Mouse (Mus musculus) heart, postnatal 36 days (tissue): ENCODE measurements around the gene Ppcdc. TPM values are rescaled to one million over a fixed set of nuclear protein-coding genes. Genes with fewer than 3 reads are reported as not detected.

Experiments used
- DNase-seq, 2 experiments: peaks; one replicate each; pipeline ENCODE4 v3.0.0; 2021 to 2022
- intact Hi-C: fragments of 180-260 bp; cut with DNase I; formaldehyde crosslinking; loops from one replicate; pipeline ENCODE4 v1.15.1; 2025
- total RNA-seq, 2 experiments: library from RNA; stranded (reverse); gene quantifications; 2 replicates each; pipeline ENCODE4 v1.2.3; 2021

Gene Ppcdc
- total RNA-seq: 1 to 10 TPM; 8.2 to 8.8 TPM

GRCm38 (mm10) chr9:57439522-57440295 is at the start of gene Ppcdc:
Gene Ppcdc (minus strand): TSS chr9:57440124.
- intact Hi-C loops: loop anchor here (5.0 kb wide), 2 partner anchors 292 to 362 kb away; partner anchors contain the start of gene Neil1
- DNase-seq: peak; percentile 84 to 87

- DNase-seq: no peak
- intact Hi-C loops: no loop called here
Observed at GRCm38 (mm10) chr9:57487807-57488206, 47.9 kb upstream of the Ppcdc start.

- intact Hi-C loops: loop anchor here (1.0 kb wide), 2 partner anchors 32 to 170 kb away; no protein-coding TSS in a partner anchor
- peak; percentile 77 to 82 for DNase-seq
Observed at GRCm38 (mm10) chr9:57485774-57486173, 45.9 kb upstream of the Ppcdc start.

GRCm38 (mm10) chr9:57468914-57469313 is 29.0 kb upstream of the Ppcdc start:
- no peak for DNase-seq
- intact Hi-C loops: no loop called here

- intact Hi-C loops: no loop called here
- DNase-seq: peak; percentile 79 to 85
Observed at GRCm38 (mm10) chr9:57467896-57468549, 28.1 kb upstream of the Ppcdc start, which contains the start of gene Scamp5. Gene Scamp5 (minus strand): TSS chr9:57468060.

GRCm38 (mm10) chr9:57467271-57467771 is 27.4 kb upstream of the Ppcdc start:
- DNase-seq: peak in 1 of 2 experiments; percentile 14

GRCm38 (mm10) chr9:57466101-57466500 is 26.2 kb upstream of the Ppcdc start:
- intact Hi-C loops: no loop called here
- no peak for DNase-seq

More at GRCm38 (mm10) chr9:57467271-57467771, 27.4 kb upstream of the Ppcdc start:
- intact Hi-C loops: no loop called here

- DNase-seq: no peak
- intact Hi-C loops: no loop called here
Observed at GRCm38 (mm10) chr9:57462866-57463265, 22.9 kb upstream of the Ppcdc start.

- intact Hi-C loops: no loop called here
- no peak for DNase-seq
Observed at GRCm38 (mm10) chr9:57459707-57460106, 19.8 kb upstream of the Ppcdc start.

- DNase-seq: no peak
- intact Hi-C loops: no loop called here
Observed at GRCm38 (mm10) chr9:57453516-57453915, 13.6 kb upstream of the Ppcdc start.

- no peak for DNase-seq
- intact Hi-C loops: no loop called here
Observed at GRCm38 (mm10) chr9:57452624-57453462, 12.9 kb upstream of the Ppcdc start.

- intact Hi-C loops: no loop called here
- DNase-seq: no peak
Observed at GRCm38 (mm10) chr9:57449715-57450114, 9.8 kb upstream of the Ppcdc start.

- DNase-seq: no peak
- intact Hi-C loops: no loop called here
Observed at GRCm38 (mm10) chr9:57440620-57441019, 696 bp upstream of the Ppcdc start.

- DNase-seq: no peak
- intact Hi-C loops: loop anchor here (5.0 kb wide), 2 partner anchors 292 to 362 kb away; partner anchors contain the start of gene Neil1
Observed at GRCm38 (mm10) chr9:57439083-57439482, 841 bp downstream of the Ppcdc start.

GRCm38 (mm10) chr9:57437896-57438614 is 1.9 kb downstream of the Ppcdc start:
- DNase-seq: no peak
- intact Hi-C loops: loop anchor here (5.0 kb wide), 2 partner anchors 291 to 361 kb away; partner anchors contain the start of gene Neil1

GRCm38 (mm10) chr9:57436166-57436565 is 3.8 kb downstream of the Ppcdc start:
- DNase-seq: no peak
- intact Hi-C loops: loop anchor here (5.0 kb wide), 2 partner anchors 289 to 359 kb away; partner anchors contain the start of gene Neil1

- no peak for DNase-seq
- intact Hi-C loops: loop anchor here (5.0 kb wide), 2 partner anchors 287 to 357 kb away; partner anchors contain the start of gene Neil1
Observed at GRCm38 (mm10) chr9:57434405-57435165, 5.3 kb downstream of the Ppcdc start.

GRCm38 (mm10) chr9:57433097-57434032 is 6.6 kb downstream of the Ppcdc start:
- DNase-seq: peak; percentile 84
- intact Hi-C loops: loop anchor here (1.0 kb wide), 3 partner anchors 12 to 224 kb away; no protein-coding TSS in a partner anchor
